Mouse (Mus musculus) cortical plate, adult 2 months (tissue): ENCODE data around the gene Lrrc8c.

Source experiments
- CTCF ChIP-seq: fragments of 200-500 bp; IDR thresholded peaks from 2 replicates; pipeline ENCODE4 v1.5.1; 2011; ENCODE audit warnings: mild to moderate bottlenecking, control low read depth, low read length; ENCODE audit not compliant: insufficient read depth; ENCODE audit errors: extremely low read depth
- POLR2A ChIP-seq: fragments of 200-500 bp; IDR thresholded peaks from 2 replicates; pipeline ENCODE4 v1.6.1; 2011; ENCODE audit warnings: mild to moderate bottlenecking, low read length, control low read depth; ENCODE audit not compliant: insufficient read depth; ENCODE audit errors: extremely low read depth

DNA sequence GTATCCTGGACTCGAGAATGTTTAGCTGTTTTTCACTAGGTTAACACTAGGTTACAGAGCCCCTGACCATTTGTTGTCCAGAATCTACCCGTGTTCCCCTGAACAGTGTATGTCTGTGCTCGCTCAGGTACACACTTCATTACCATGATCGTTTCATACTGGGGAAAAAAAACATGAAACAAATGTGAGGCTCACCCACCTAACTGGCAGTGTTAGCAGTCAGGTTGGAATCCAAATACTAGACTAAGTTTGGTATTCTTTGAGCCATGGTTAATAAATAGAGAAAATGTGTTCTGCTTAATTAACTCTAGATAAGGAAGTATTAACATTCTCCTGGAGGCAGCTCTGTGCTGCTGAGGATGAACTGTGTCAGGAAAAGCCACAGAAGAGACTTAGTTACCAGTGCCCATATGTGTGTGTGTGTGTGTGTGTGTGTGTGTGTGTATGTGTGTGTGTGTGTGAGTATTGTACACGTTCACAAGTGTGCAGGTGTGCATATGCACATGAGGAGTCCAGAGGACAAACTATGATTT lies 53.0 kb downstream of the Lrrc8c start:
- TF ChIP-seq CTCF (no peak), POLR2A (no peak)
